Mouse (Mus musculus): ENCODE data around the gene Dclk3.

- no peak for TF ChIP-seq CTCF (IDR thresholded peaks at IDR 0.05; ENCODE audit: control insufficient read depth, insufficient read depth, low read length)
- TF ChIP-seq POLR2A (IDR thresholded peaks at IDR 0.05; ENCODE audit: borderline replicate concordance, control insufficient read depth, low read depth, low read length) = no peak
These were observed 1.6 kb downstream of the Dclk3 start for GRCm38 (mm10) chr9:111440446-111440845.
